Mouse (Mus musculus): ENCODE data around the gene Acp2.

The Acp2 gene

GRCm38 (mm10) chr2:91256256-91257125, 53.8 kb downstream of the Acp2 start:
- peak; percentile 43 to 47 for DNase-seq (ENCODE audit: low spot score in 2 of 2)

- DNase-seq (ENCODE audit: low spot score in 2 of 2): no peak
Observed at GRCm38 (mm10) chr2:91257126-91257980, 54.7 kb downstream of the Acp2 start.

GRCm38 (mm10) chr2:91258054-91258453, 55.4 kb downstream of the Acp2 start:
- peak in 1 of 2 experiments; percentile 57 for DNase-seq (ENCODE audit: low spot score in 2 of 2)

GRCm38 (mm10) chr2:91258830-91259229, 56.1 kb downstream of the Acp2 start:
- no peak for DNase-seq (ENCODE audit: low spot score in 2 of 2)

GRCm38 (mm10) chr2:91259493-91259892, 56.8 kb downstream of the Acp2 start:
- no peak for DNase-seq (ENCODE audit: low spot score in 2 of 2)

All from frontal cortex, postnatal 36 days (tissue).